Mouse (Mus musculus) MEL (cell line): ENCODE data around the gene Sec63. TPM values are rescaled to one million over a fixed set of nuclear protein-coding genes. Genes with fewer than 3 reads are reported as not detected.

Source experiments
- DNase-seq: peaks from one replicate; pipeline ENCODE4 v3.0.0; 2011; ENCODE audit warnings: low read depth, low spot score
- H3K27ac ChIP-seq: 2 replicates; pipeline ENCODE4 v1.5.1; 2012; ENCODE audit warnings: low read depth, mild to moderate bottlenecking, control low read depth, low read length, moderate library complexity; ENCODE audit not compliant: control insufficient read depth
- H3K27me3 ChIP-seq, 2 experiments: fragments of 150-350 bp in 1 of 2; sonication (generic) in 1 of 2; 2 replicates each; pipeline ENCODE4 v1.6.1; 2012; ENCODE audit warnings: low read length in 2 of 2, mild to moderate bottlenecking in 2 of 2, improper control_type of control experiment in 1 of 2, moderate library complexity in 1 of 2; ENCODE audit not compliant: insufficient read depth in 2 of 2, control insufficient read depth in 1 of 2
- H3K36me3 ChIP-seq, 2 experiments: 2 replicates each; pipeline ENCODE4 v1.6.1; 2012 to 2014; ENCODE audit warnings: low read length in 2 of 2, improper control_type of control experiment in 1 of 2, inconsistent platforms in 1 of 2, mild to moderate bottlenecking in 1 of 2; ENCODE audit not compliant: insufficient read depth in 2 of 2, control insufficient read depth in 1 of 2
- H3K4me1 ChIP-seq, 2 experiments: fragments of 150-350 bp in 1 of 2; sonication (generic) in 1 of 2; 2 replicates each; pipeline ENCODE4 v1.6.1; 2012; ENCODE audit warnings: low read length in 2 of 2, improper control_type of control experiment in 1 of 2, mild to moderate bottlenecking in 1 of 2; ENCODE audit not compliant: insufficient read depth in 2 of 2, control insufficient read depth in 1 of 2
- H3K4me3 ChIP-seq, 2 experiments: fragments of 150-350 bp in 1 of 2; sonication (generic) in 1 of 2; 2 replicates each; pipeline ENCODE4 v1.5.1; 2012; ENCODE audit warnings: low read depth in 2 of 2, low read length in 2 of 2, mild to moderate bottlenecking in 2 of 2, moderate library complexity in 2 of 2, control low read depth in 1 of 2, improper control_type of control experiment in 1 of 2; ENCODE audit not compliant: control insufficient read depth in 1 of 2, insufficient read depth in 1 of 2
- H3K79me2 ChIP-seq: 2 replicates; pipeline ENCODE4 v1.6.1; 2012; ENCODE audit warnings: mild to moderate bottlenecking, low read length, moderate library complexity; ENCODE audit not compliant: control insufficient read depth, poor library complexity, insufficient read depth
- H3K9ac ChIP-seq: 2 replicates; pipeline ENCODE4 v1.6.1; 2012; ENCODE audit warnings: low read depth, mild to moderate bottlenecking, control low read depth, low read length, moderate library complexity; ENCODE audit not compliant: control insufficient read depth, poor library complexity, severe bottlenecking
- H3K9me3 ChIP-seq: fragments of 150-350 bp; sonication (generic); replicated peaks from 2 replicates; pipeline ENCODE4 v1.6.1; 2012; ENCODE audit warnings: mild to moderate bottlenecking, low read length, improper control_type of control experiment, moderate library complexity; ENCODE audit not compliant: insufficient read depth
- BHLHE40 ChIP-seq: IDR thresholded peaks from 2 replicates; pipeline ENCODE4 v1.6.1; 2012; ENCODE audit warnings: low read depth, mild to moderate bottlenecking, inconsistent platforms, low read length, improper control_type of control experiment, borderline replicate concordance
- CHD1 ChIP-seq: IDR thresholded peaks from 2 replicates; pipeline ENCODE4 v1.6.1; 2012; ENCODE audit warnings: low read depth, mild to moderate bottlenecking, inconsistent platforms, low read length, improper control_type of control experiment
- CHD2 ChIP-seq: IDR thresholded peaks from 2 replicates; pipeline ENCODE4 v1.6.1; 2011; ENCODE audit warnings: low read length, improper control_type of control experiment
- CTCF ChIP-seq, 3 experiments: IDR thresholded peaks in 2 of 3; conservative IDR thresholded peaks in 1 of 3; 2 replicates each; pipeline ENCODE4 v1.5.1; 2011 to 2012; ENCODE audit warnings: low read length in 3 of 3, low read depth in 2 of 3, mild to moderate bottlenecking in 2 of 3, improper control_type of control experiment in 1 of 3, inconsistent platforms in 1 of 3, mixed read lengths in 1 of 3, moderate library complexity in 1 of 3; ENCODE audit not compliant: control insufficient read depth in 1 of 3, insufficient read depth in 1 of 3, poor library complexity in 1 of 3, severe bottlenecking in 1 of 3
- E2F4 ChIP-seq: IDR thresholded peaks from 2 replicates; pipeline ENCODE4 v1.6.1; 2011; ENCODE audit warnings: low read depth, low read length, improper control_type of control experiment, borderline replicate concordance
- EP300 ChIP-seq, 2 experiments: IDR thresholded peaks; 2 replicates each; pipeline ENCODE4 v1.6.1; 2011; ENCODE audit warnings: improper control_type of control experiment in 2 of 2, low read length in 2 of 2, low read depth in 1 of 2, mild to moderate bottlenecking in 1 of 2
- GABPA ChIP-seq: IDR thresholded peaks from 2 replicates; pipeline ENCODE4 v1.6.1; 2012; ENCODE audit warnings: low read depth, mild to moderate bottlenecking, inconsistent platforms, low read length, improper control_type of control experiment, moderate library complexity
- GATA1 ChIP-seq: IDR thresholded peaks from 2 replicates; pipeline ENCODE4 v1.6.1; 2011; ENCODE audit warnings: low read depth, low read length, improper control_type of control experiment
- JUND ChIP-seq: IDR thresholded peaks from 2 replicates; pipeline ENCODE4 v1.6.1; 2011; ENCODE audit warnings: low read depth, mild to moderate bottlenecking, improper control_type of control experiment, low read length
- KAT2A ChIP-seq: conservative IDR thresholded peaks from 2 replicates; pipeline ENCODE4 v1.6.1; 2012; ENCODE audit warnings: low read depth, low read length, improper control_type of control experiment, inconsistent platforms
- MAX ChIP-seq: IDR thresholded peaks from 2 replicates; pipeline ENCODE4 v1.6.1; 2011; ENCODE audit warnings: low read length, improper control_type of control experiment
- MAZ ChIP-seq: IDR thresholded peaks from 2 replicates; pipeline ENCODE4 v1.6.1; 2012; ENCODE audit warnings: low read depth, mild to moderate bottlenecking, inconsistent platforms, low read length, improper control_type of control experiment
- NELFE ChIP-seq: IDR thresholded peaks from 2 replicates; pipeline ENCODE4 v1.6.1; 2011; ENCODE audit warnings: low read depth, low read length, improper control_type of control experiment
- POLR2A ChIP-seq, 2 experiments: IDR thresholded peaks; 2 replicates each; pipeline ENCODE4 v1.6.1; 2011 to 2012; ENCODE audit warnings: low read length in 2 of 2, mild to moderate bottlenecking in 2 of 2, control low read depth in 1 of 2, improper control_type of control experiment in 1 of 2, low read depth in 1 of 2, moderate library complexity in 1 of 2; ENCODE audit not compliant: control insufficient read depth in 1 of 2, insufficient read depth in 1 of 2, poor library complexity in 1 of 2
- RCOR1 ChIP-seq: IDR thresholded peaks from 2 replicates; pipeline ENCODE4 v1.6.1; 2012; ENCODE audit warnings: low read depth, mild to moderate bottlenecking, inconsistent platforms, low read length, improper control_type of control experiment
- SIN3A ChIP-seq: IDR thresholded peaks from 2 replicates; pipeline ENCODE4 v1.6.1; 2012; ENCODE audit warnings: low read length, improper control_type of control experiment, inconsistent platforms
- SMC3 ChIP-seq: IDR thresholded peaks from 2 replicates; pipeline ENCODE4 v1.6.1; 2011; ENCODE audit warnings: low read depth, low read length, improper control_type of control experiment
- TCF12 ChIP-seq: IDR thresholded peaks from 2 replicates; pipeline ENCODE4 v1.6.1; 2014; ENCODE audit warnings: low read depth, mild to moderate bottlenecking, inconsistent platforms, low read length, improper control_type of control experiment, moderate library complexity
- UBTF ChIP-seq: IDR thresholded peaks from 2 replicates; pipeline ENCODE4 v1.6.1; 2012; ENCODE audit warnings: low read depth, mild to moderate bottlenecking, inconsistent platforms, low read length, improper control_type of control experiment, moderate library complexity, borderline replicate concordance; ENCODE audit not compliant: insufficient read depth
- ZC3H11A ChIP-seq: IDR thresholded peaks from 2 replicates; pipeline ENCODE4 v1.6.1; 2012; ENCODE audit warnings: low read depth, mild to moderate bottlenecking, inconsistent platforms, low read length, improper control_type of control experiment
- polyA plus RNA-seq, 2 experiments: library from polyadenylated mRNA; stranded (reverse) in 1 of 2; unstranded in 1 of 2; fragments of >175 nt in 1 of 2; fragments of >200 nt in 1 of 2; gene quantifications; 2 replicates each; pipeline versions ENCODE4 v1.2.1 to v1.2.4; 2012; ENCODE audit warnings: low replicate concordance in 2 of 2, low read depth in 1 of 2; ENCODE audit not compliant: insufficient read length in 2 of 2, insufficient read depth in 1 of 2, missing spikeins in 1 of 2
- total RNA-seq: library from RNA; depleted of rRNA; stranded (reverse); fragments of 300-350 nt; gene quantifications from 2 replicates; pipeline ENCODE4 v1.2.3, GENCODE M21; 2012

Sec63 gene
- total and polyA plus RNA-seq, 3 experiments = 16.1 to 119 (median 41.8) TPM

- H3K36me3 ChIP-seq = no peaks in the 10 kb centered on the region
- no peak overlapping the region for H3K27ac ChIP-seq
- no peaks in the 10 kb centered on the region for H3K79me2 ChIP-seq
- H3K27me3 ChIP-seq = peaks cover 0 to 1% of the 10 kb centered on the region in 2 experiments; a peak in 1 of 4 replicates
- TF ChIP-seq CTCF (IDR thresholded peaks at IDR 0.05 in 2 of 3, conservative IDR thresholded peaks at IDR 0.05 in 1 of 3; ENCODE audit: control insufficient read depth in 1 of 3, insufficient read depth in 1 of 3, low read depth in 2 of 3, low read length in 3 of 3, poor library complexity in 1 of 3, severe bottlenecking in 1 of 3) (no peak), ZC3H11A (no peak), E2F4 (no peak), KAT2A (no peak), GABPA (no peak), NELFE (no peak), JUND (no peak), CHD2 (no peak), POLR2A (IDR thresholded peaks at IDR 0.05; ENCODE audit: control insufficient read depth in 1 of 2, insufficient read depth in 1 of 2, low read depth in 1 of 2, low read length in 2 of 2, poor library complexity in 1 of 2) (no peak), MAZ (no peak), SMC3 (no peak), TCF12 (no peak), CHD1 (no peak), UBTF (no peak), SIN3A (no peak), EP300 (IDR thresholded peaks at IDR 0.05; ENCODE audit: low read depth in 1 of 2, low read length in 2 of 2) (no peak)
- H3K4me3 ChIP-seq = no peak overlapping the region
- no peaks in the 10 kb centered on the region for H3K9me3 ChIP-seq
- H3K9ac ChIP-seq = no peak overlapping the region
- no peak for DNase-seq
- no peaks in the 10 kb centered on the region; a peak in 1 of 4 replicates for H3K4me1 ChIP-seq
Measured at GRCm38 (mm10) chr10:42868416-42868815, 107.1 kb downstream of the Sec63 start.

GRCm38 (mm10) chr10:42869467-42869866 is 108.2 kb downstream of the Sec63 start:
- peak; percentile 15 for DNase-seq
- Histone ChIP-seq H3K27ac (no peak overlapping the region), H3K4me3 (no peak overlapping the region), H3K9me3 (no peaks in the 10 kb centered on the region), H3K4me1 (no peaks in the 10 kb centered on the region; a peak in 1 of 4 replicates), H3K79me2 (no peaks in the 10 kb centered on the region), H3K27me3 (0 out of 4 replicates have a peak, but pooled peaks cover 0 to 1% of the 10 kb centered on the region in 2 experiments), H3K36me3 (no peaks in the 10 kb centered on the region), H3K9ac (no peak overlapping the region)
- TF ChIP-seq JUND (no peak), BHLHE40 (peak; percentile 25; the same call in 1 of the 2 replicates), SIN3A (no peak), MAX (no peak), GATA1 (0 out of 2 replicates have a peak, but pooled peaks have one; percentile 32), RCOR1 (peak; percentile 79)
